Mouse (Mus musculus) intestine, postnatal 0 days (tissue): ENCODE data around the gene Metap1. TPM values are rescaled to one million over a fixed set of nuclear protein-coding genes. Genes with fewer than 3 reads are reported as not detected.

Experiments used
- ATAC-seq: fragments of 200-750 bp; cut with Nextera tagmentation; 2 replicates; pipeline ENCODE4 v1.8.0; 2017; ENCODE audit warnings: mild to moderate bottlenecking, moderate TSS enrichment, moderate library complexity
- H3K27ac ChIP-seq: fragments of 300-500 bp; sonication (generic); 2 replicates; pipeline ENCODE4 v1.5.1; 2014; ENCODE audit warnings: mild to moderate bottlenecking, low read depth, low read length, moderate library complexity
- H3K27me3 ChIP-seq: fragments of 300-500 bp; sonication (generic); replicated peaks from 2 replicates; pipeline ENCODE4 v1.6.1; 2014; ENCODE audit warnings: low read length, mixed read lengths; ENCODE audit not compliant: control insufficient read depth, insufficient read depth
- H3K36me3 ChIP-seq: fragments of 300-500 bp; sonication (generic); 2 replicates; pipeline ENCODE4 v1.6.1; 2014; ENCODE audit warnings: mild to moderate bottlenecking, moderate library complexity; ENCODE audit not compliant: control insufficient read depth, insufficient read depth
- H3K4me1 ChIP-seq: fragments of 300-500 bp; sonication (generic); replicated peaks from 2 replicates; pipeline ENCODE4 v1.6.1; 2014; ENCODE audit warnings: antibody characterized with exemption, low read length, mixed read lengths; ENCODE audit not compliant: control insufficient read depth, insufficient read depth
- H3K4me2 ChIP-seq: fragments of 300-500 bp; sonication (generic); replicated peaks from 2 replicates; pipeline ENCODE4 v1.6.1; 2014; ENCODE audit warnings: low read depth, mild to moderate bottlenecking, moderate library complexity
- H3K4me3 ChIP-seq: fragments of 300-500 bp; sonication (generic); 2 replicates; pipeline ENCODE4 v1.5.1; 2014; ENCODE audit warnings: low read depth, low read length
- H3K9ac ChIP-seq: fragments of 300-500 bp; sonication (generic); 2 replicates; pipeline ENCODE4 v1.6.1; 2014; ENCODE audit warnings: mild to moderate bottlenecking, low read depth, low read length
- H3K9me3 ChIP-seq: fragments of 300-500 bp; sonication (generic); 2 replicates; pipeline ENCODE4 v1.6.1; 2016; ENCODE audit warnings: mixed run types; ENCODE audit not compliant: control insufficient read depth
- CTCF ChIP-seq: sonication (generic); IDR thresholded peaks from 2 replicates; pipeline ENCODE4 v1.5.1; 2016; ENCODE audit warnings: low read depth, mild to moderate bottlenecking, control low read depth, antibody characterized with exemption, moderate library complexity
- WGBS: fragments of 180-500 bp; shearing (Covaris S2); extraction: QIAGEN DNeasy Blood & Tissue Kit; methylation state at CpG from one replicate; pipeline ENCODE4 v1.1.7; 2014; 5-methylcytosine and 5-hydroxymethylcytosine counted together
- polyA plus RNA-seq: library from polyadenylated mRNA; unstranded; fragments of >200 nt; fragmentation: Nextera tagmentation; extraction: Ambion mirVana; gene quantifications from 2 replicates; pipeline ENCODE4 v1.2.1, GENCODE M21; 2015

Metap1 gene
- polyA plus RNA-seq, 1 experiment from 2014 or later: 29.6 TPM

- H3K9me3 ChIP-seq: no peaks in the 10 kb centered on the region
- H3K4me2 ChIP-seq: peak overlapping the region; percentile 74
- peak overlapping the region; percentile 96 for H3K9ac ChIP-seq
- under 1% methylated on average over 45 of the region's 64 CpGs for WGBS
- no peak for TF ChIP-seq CTCF
- peak; percentile 10 for ATAC-seq
- no peaks in the 10 kb centered on the region for H3K4me1 ChIP-seq
- no peaks in the 10 kb centered on the region for H3K27me3 ChIP-seq
- H3K27ac ChIP-seq: peak overlapping the region; percentile 96
- no peaks in the 10 kb centered on the region for H3K36me3 ChIP-seq
- H3K4me3 ChIP-seq: peak overlapping the region; percentile 100
These were observed 38.4 kb upstream of the Metap1 start for GRCm38 (mm10) chr3:138527667-138528231.

GRCm38 (mm10) chr3:138526916-138527666 lies 37.8 kb upstream of the Metap1 start:
- Histone ChIP-seq H3K27ac (peak overlapping the region; percentile 96), H3K9ac (peak overlapping the region; percentile 96), H3K4me2 (peak overlapping the region; percentile 96), H3K36me3 (no peaks in the 10 kb centered on the region), H3K9me3 (no peaks in the 10 kb centered on the region), H3K4me1 (no peaks in the 10 kb centered on the region), H3K27me3 (no peaks in the 10 kb centered on the region), H3K4me3 (peak overlapping the region; percentile 100)
- ATAC-seq: peak; percentile 90
- WGBS: under 1% methylated on average over 75 of the region's 85 CpGs
- TF ChIP-seq CTCF: peak; percentile 50

GRCm38 (mm10) chr3:138526073-138526915 lies 37.0 kb upstream of the Metap1 start, which contains the start of gene Eif4e:
Gene Eif4e (plus strand): TSS chr3:138526179.
- Histone ChIP-seq H3K4me2 (peak within 1 kb of the TSS; percentile 96), H3K27me3 (no peaks in the 10 kb centered on the region), H3K9me3 (no peaks in the 10 kb centered on the region), H3K4me1 (no peaks in the 10 kb centered on the region), H3K27ac (peak within 1 kb of the TSS; percentile 96), H3K36me3 (no peaks in the 10 kb centered on the region), H3K4me3 (peak within 1 kb of the TSS; percentile 100), H3K9ac (peak within 1 kb of the TSS; percentile 96)
- TF ChIP-seq CTCF: no peak
- peak; percentile 88 for ATAC-seq
- WGBS: 2% methylated on average over 39 of the region's 39 CpGs

DNA sequence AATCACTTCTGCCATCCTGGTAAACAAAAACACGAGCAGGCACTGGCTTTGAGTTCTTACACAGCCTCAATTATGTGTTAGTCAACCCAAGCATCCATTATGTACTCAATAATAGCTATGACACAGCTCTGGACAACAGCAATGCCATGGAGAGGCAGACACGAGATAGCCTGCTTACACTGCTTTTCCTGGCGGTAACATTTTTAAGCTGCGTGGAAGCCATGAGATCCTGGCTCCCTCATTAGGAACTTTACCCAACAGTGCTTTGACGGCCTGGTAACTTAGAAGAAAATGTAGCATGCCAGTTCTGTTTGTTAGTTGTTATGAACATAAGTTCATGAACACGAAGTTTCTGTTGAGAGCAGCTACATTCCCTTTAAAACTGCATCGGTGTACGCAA lies 36.2 kb upstream of the Metap1 start:
- no peak for TF ChIP-seq CTCF

GRCm38 (mm10) chr3:138523956-138524355 lies 34.6 kb upstream of the Metap1 start:
- no peaks in the 10 kb centered on the region for H3K4me1 ChIP-seq
- no peak overlapping the region for H3K4me2 ChIP-seq
- 87% methylated on average over 4 of the region's 4 CpGs for WGBS
- ATAC-seq: no peak
- H3K27me3 ChIP-seq: no peaks in the 10 kb centered on the region
- no peaks in the 10 kb centered on the region for H3K36me3 ChIP-seq
- H3K9me3 ChIP-seq: no peaks in the 10 kb centered on the region
- H3K4me3 ChIP-seq: no peak overlapping the region
- TF ChIP-seq CTCF: no peak
- no peak overlapping the region for H3K27ac ChIP-seq
- no peak overlapping the region for H3K9ac ChIP-seq

More for the DNA sequence above, 36.2 kb upstream of the Metap1 start:
- ATAC-seq: no peak
- peak overlapping the region; percentile 96 for H3K4me2 ChIP-seq
- no peaks in the 10 kb centered on the region for H3K36me3 ChIP-seq
- no peaks in the 10 kb centered on the region for H3K9me3 ChIP-seq
- 80% methylated on average over 8 of the region's 8 CpGs for WGBS
- peak overlapping the region; percentile 96 for H3K27ac ChIP-seq
- no peak overlapping the region; the same call in 1 of the 2 replicates for H3K4me3 ChIP-seq
- H3K9ac ChIP-seq: no peak overlapping the region
- no peaks in the 10 kb centered on the region for H3K4me1 ChIP-seq
- H3K27me3 ChIP-seq: no peaks in the 10 kb centered on the region

- H3K36me3 ChIP-seq: no peaks in the 10 kb centered on the region
- ATAC-seq: no peak
- no peaks in the 10 kb centered on the region for H3K9me3 ChIP-seq
- no peaks in the 10 kb centered on the region for H3K27me3 ChIP-seq
- 73% methylated on average over 6 of the region's 6 CpGs for WGBS
- H3K4me1 ChIP-seq: no peaks in the 10 kb centered on the region
- TF ChIP-seq CTCF: no peak
- H3K9ac ChIP-seq: no peak overlapping the region
- H3K27ac ChIP-seq: no peak overlapping the region
- no peak overlapping the region for H3K4me2 ChIP-seq
- H3K4me3 ChIP-seq: no peak overlapping the region
These were observed 29.9 kb upstream of the Metap1 start for GRCm38 (mm10) chr3:138519218-138519617.
